Mouse (Mus musculus): ENCODE results near the gene Cachd1.

Gene Cachd1

GRCm38 (mm10) chr4:100925153-100925552, 148.7 kb downstream of the Cachd1 start:
- DNase-seq, result no peak

GRCm38 (mm10) chr4:100926608-100927007, 150.1 kb downstream of the Cachd1 start:
- DNase-seq, result no peak

GRCm38 (mm10) chr4:100927059-100927458, 150.6 kb downstream of the Cachd1 start:
- no peak for DNase-seq

- no peak for DNase-seq
Observed at GRCm38 (mm10) chr4:100943689-100944088, 167.2 kb downstream of the Cachd1 start.

- DNase-seq, result no peak
Observed at GRCm38 (mm10) chr4:100944276-100944675, 167.8 kb downstream of the Cachd1 start.

GRCm38 (mm10) chr4:100945171-100945899, 168.9 kb downstream of the Cachd1 start:
- no peak for DNase-seq

- peak; percentile 5 for DNase-seq
Observed at GRCm38 (mm10) chr4:100948494-100949425, 172.3 kb downstream of the Cachd1 start.

- DNase-seq, result no peak
Observed at GRCm38 (mm10) chr4:100950316-100950715, 173.8 kb downstream of the Cachd1 start.

- DNase-seq, result no peak
Observed at GRCm38 (mm10) chr4:100951876-100952275, 175.4 kb downstream of the Cachd1 start.

GRCm38 (mm10) chr4:100963341-100963740, 186.9 kb downstream of the Cachd1 start:
- DNase-seq, result no peak

GRCm38 (mm10) chr4:100963796-100964195, 187.3 kb downstream of the Cachd1 start:
- DNase-seq, result no peak

GRCm38 (mm10) chr4:100967703-100968392, 191.4 kb downstream of the Cachd1 start:
- DNase-seq, result no peak

- no peak for DNase-seq
Observed at GRCm38 (mm10) chr4:100973641-100974454, 197.4 kb downstream of the Cachd1 start.

- no peak for DNase-seq
Observed at GRCm38 (mm10) chr4:100974455-100975035, 198.1 kb downstream of the Cachd1 start.

GRCm38 (mm10) chr4:100977522-100977921, 201.0 kb downstream of the Cachd1 start:
- no peak for DNase-seq

GRCm38 (mm10) chr4:100987187-100987586, 210.7 kb downstream of the Cachd1 start:
- no peak for DNase-seq

GRCm38 (mm10) chr4:100988231-100988799, 211.8 kb downstream of the Cachd1 start:
- peak; percentile 8 for DNase-seq

GRCm38 (mm10) chr4:100990996-100991395, 214.5 kb downstream of the Cachd1 start:
- DNase-seq, result no peak

- no peak for DNase-seq
Observed at GRCm38 (mm10) chr4:100992086-100992485, 215.6 kb downstream of the Cachd1 start.

- DNase-seq, result no peak
Observed at GRCm38 (mm10) chr4:100994442-100995255, 218.2 kb downstream of the Cachd1 start.

GRCm38 (mm10) chr4:100995617-100996016, 219.1 kb downstream of the Cachd1 start:
- DNase-seq, result no peak

All from thymus, postnatal 14 days (tissue).